Mouse (Mus musculus): Measurements from ENCODE around the gene Dpm2. TPM values are rescaled to one million over a fixed set of nuclear protein-coding genes. Genes with fewer than 3 reads are reported as not detected.

Gene Dpm2
- polyA plus RNA-seq, 1 experiment, result 73.7 TPM

DNA sequence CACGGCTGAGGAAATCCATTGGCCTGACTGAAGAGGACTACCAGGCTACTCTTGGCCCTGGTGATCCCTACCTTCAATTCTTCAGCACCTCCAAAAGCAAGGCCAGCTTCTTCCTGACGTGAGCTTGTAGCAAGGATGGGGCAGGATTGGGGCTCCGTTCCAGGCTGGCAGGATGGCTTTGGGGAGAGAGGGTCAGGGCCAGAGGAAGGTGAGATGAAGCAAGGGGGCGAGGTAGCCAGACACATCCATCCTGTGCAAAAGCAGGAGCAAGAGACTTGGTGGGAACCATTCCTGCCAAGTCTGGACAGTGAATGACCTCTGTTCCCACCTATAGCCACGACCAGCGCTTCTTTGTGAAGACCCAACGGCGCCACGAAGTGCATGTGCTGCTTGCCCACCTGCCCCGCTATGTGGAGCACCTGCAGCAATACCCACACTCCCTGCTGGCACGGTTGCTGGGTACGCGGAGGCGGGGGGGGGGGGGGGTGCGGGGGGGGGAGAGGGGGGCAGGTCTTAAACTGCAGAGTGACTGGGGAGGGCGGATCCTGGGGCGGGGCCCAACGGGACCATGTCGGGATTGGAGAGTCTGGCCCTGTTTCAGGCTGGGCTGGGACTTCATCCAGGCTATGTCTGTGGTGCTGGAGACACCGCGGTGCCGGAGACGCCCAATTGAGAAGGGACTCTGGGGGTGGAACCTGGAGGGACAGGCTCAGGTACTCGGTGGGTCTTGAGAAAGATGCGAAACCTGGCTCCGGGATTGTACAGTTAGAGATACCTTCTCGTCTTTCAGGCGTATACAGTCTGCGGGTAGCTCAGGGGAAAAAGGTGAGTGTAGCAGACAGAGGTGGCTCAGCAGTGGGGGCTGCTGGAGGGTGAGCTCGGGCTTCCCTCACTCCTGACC lies 7.7 kb downstream of the Dpm2 start:
- Histone ChIP-seq H3K79me2 (ENCODE audit: control insufficient read depth, insufficient read depth) (no peaks in the 10 kb centered on the region), H3K36me3 (ENCODE audit: control insufficient read depth, insufficient read depth) (peaks cover 3% of the 10 kb centered on the region), H3ac (ENCODE audit: control insufficient read depth, insufficient read length, low read depth) (no peak overlapping the region), H3K79me3 (ENCODE audit: low read depth) (no peaks in the 10 kb centered on the region), H3K27me3 (ENCODE audit: control insufficient read depth, insufficient read depth, insufficient read length) (no peaks in the 10 kb centered on the region), H3K4me3 (ENCODE audit: insufficient read depth, poor library complexity, severe bottlenecking) (no peak overlapping the region)
- TF ChIP-seq FOSL1 (IDR thresholded peaks at IDR 0.05; ENCODE audit: insufficient read depth, low read length, poor library complexity, severe bottlenecking) (no peak), CTCF (IDR thresholded peaks at IDR 0.05; ENCODE audit: control insufficient read depth, insufficient read depth, insufficient read length) (no peak), MYOG (IDR thresholded peaks at IDR 0.05; ENCODE audit: control insufficient read depth, extremely low read depth, insufficient read length) (no peak), MYOD1 (IDR thresholded peaks at IDR 0.05; ENCODE audit: control insufficient read depth, insufficient read length, low read depth) (no peak)

DNA sequence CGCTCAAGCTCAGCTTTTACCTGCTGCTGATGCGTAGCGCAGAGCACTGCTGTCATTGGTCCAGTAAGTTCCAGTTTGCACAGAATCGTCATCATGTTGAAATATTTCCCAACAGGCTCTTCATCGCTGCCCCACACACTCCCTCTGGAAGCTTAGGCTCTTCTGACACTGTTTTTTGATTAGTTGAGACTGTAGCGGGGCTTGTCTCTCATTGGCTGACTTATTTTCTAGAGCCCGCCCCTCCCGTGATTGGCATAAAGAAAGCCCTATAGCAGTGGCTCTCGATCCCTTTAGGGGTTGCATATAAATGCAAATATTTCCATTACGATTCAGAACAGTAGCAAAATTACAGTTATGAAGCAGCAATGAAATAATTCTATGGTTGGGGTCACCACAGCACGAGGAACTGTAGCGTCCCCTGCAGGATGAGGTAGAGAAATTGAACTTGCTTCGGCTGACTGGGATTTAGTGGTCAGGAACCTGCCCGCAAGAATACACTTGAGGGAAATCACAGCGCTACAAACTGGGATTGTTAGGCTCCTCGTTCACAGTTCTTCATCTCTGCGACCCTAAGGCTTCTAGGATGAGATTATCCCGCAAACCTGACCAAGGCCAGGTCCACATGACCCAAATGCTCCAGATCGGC lies 10.9 kb downstream of the Dpm2 start:
- Histone ChIP-seq H3ac (ENCODE audit: control insufficient read depth, insufficient read length, low read depth) (no peak overlapping the region), H3K4me3 (ENCODE audit: insufficient read depth, poor library complexity, severe bottlenecking) (no peak overlapping the region), H3K36me3 (ENCODE audit: control insufficient read depth, insufficient read depth) (no peaks in the 10 kb centered on the region), H3K79me3 (ENCODE audit: low read depth) (no peaks in the 10 kb centered on the region), H3K79me2 (ENCODE audit: control insufficient read depth, insufficient read depth) (no peaks in the 10 kb centered on the region), H3K27me3 (ENCODE audit: control insufficient read depth, insufficient read depth, insufficient read length) (no peaks in the 10 kb centered on the region)
- TF ChIP-seq USF1 (IDR thresholded peaks at IDR 0.05; ENCODE audit: low read depth), result no peak
- TF ChIP-seq MYOD1 (IDR thresholded peaks at IDR 0.05; ENCODE audit: control insufficient read depth, insufficient read length, low read depth), result no peak
- TF ChIP-seq FOSL1 (IDR thresholded peaks at IDR 0.05; ENCODE audit: insufficient read depth, low read length, poor library complexity, severe bottlenecking), result no peak
- TF ChIP-seq MYOG (IDR thresholded peaks at IDR 0.05; ENCODE audit: control insufficient read depth, extremely low read depth, insufficient read length), result no peak
- no peak for TF ChIP-seq CEBPB (IDR thresholded peaks at IDR 0.05; ENCODE audit: low read depth)
- no peak for TF ChIP-seq CTCF (IDR thresholded peaks at IDR 0.05; ENCODE audit: control insufficient read depth, insufficient read depth, insufficient read length)
- TF ChIP-seq MAX (IDR thresholded peaks at IDR 0.05), result no peak

DNA sequence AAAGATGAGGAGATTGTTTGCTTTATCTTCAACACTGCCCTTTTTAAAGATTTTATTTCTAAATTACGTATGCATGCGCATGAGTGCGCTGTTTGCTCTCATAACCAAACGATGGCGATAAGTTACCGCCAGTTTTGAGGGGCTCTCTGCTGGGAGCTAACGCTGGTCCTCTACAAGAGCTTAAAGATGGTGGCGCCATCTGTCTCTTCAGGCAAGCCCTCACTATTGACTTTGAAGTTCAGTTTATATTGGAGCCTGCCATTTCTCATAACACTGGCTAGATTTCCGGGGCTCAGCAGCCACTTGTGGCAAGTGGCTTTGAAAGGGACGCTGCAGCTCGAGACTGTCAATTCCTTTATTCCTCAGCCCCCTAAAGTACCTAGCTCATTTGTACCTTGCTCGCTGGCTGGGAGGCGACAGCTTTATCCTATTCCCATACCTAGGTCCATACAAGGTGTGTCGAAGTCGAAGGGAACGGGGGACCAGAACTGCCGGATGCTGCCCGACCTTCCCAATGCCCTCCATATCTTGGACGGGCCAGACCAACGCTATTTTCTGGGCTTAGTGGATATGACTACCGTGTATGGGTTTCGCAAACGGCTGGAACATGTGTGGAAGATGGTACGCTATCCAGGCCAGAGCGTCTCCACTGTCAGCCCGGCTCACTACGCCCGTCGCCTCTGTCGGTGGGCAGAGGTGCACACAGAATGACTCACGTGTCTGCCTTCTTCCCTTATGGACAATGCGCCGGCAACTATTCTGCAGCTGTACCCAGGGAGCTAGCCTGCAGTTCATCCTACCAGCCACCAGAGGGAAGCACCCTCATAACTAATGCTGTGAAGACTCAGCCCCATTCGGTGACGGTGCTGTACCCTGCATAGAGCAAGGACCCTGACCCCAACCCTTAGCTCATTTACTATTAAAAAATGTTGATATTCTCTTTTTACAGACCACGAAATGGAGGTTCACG lies 12.5 kb downstream of the Dpm2 start:
- H3K36me3 ChIP-seq (ENCODE audit: control insufficient read depth, insufficient read depth), result no peaks in the 10 kb centered on the region
- H3ac ChIP-seq (ENCODE audit: control insufficient read depth, insufficient read length, low read depth), result peak overlapping the region; percentile 8
- H3K27me3 ChIP-seq (ENCODE audit: control insufficient read depth, insufficient read depth, insufficient read length), result no peaks in the 10 kb centered on the region
- no peak overlapping the region for H3K4me3 ChIP-seq (ENCODE audit: insufficient read depth, poor library complexity, severe bottlenecking)
- TF ChIP-seq CEBPB (IDR thresholded peaks at IDR 0.05; ENCODE audit: low read depth) (no peak), MYOD1 (IDR thresholded peaks at IDR 0.05; ENCODE audit: control insufficient read depth, insufficient read length, low read depth) (no peak), MAX (IDR thresholded peaks at IDR 0.05) (no peak), CTCF (IDR thresholded peaks at IDR 0.05; ENCODE audit: control insufficient read depth, insufficient read depth, insufficient read length) (peak; percentile 84), FOSL1 (IDR thresholded peaks at IDR 0.05; ENCODE audit: insufficient read depth, low read length, poor library complexity, severe bottlenecking) (peak; percentile 13), USF1 (IDR thresholded peaks at IDR 0.05; ENCODE audit: low read depth) (peak; percentile 28), MYOG (IDR thresholded peaks at IDR 0.05; ENCODE audit: control insufficient read depth, extremely low read depth, insufficient read length) (no peak)
- H3K79me2 ChIP-seq (ENCODE audit: control insufficient read depth, insufficient read depth), result peaks cover 11% of the 10 kb centered on the region
- H3K79me3 ChIP-seq (ENCODE audit: low read depth), result peaks cover 11% of the 10 kb centered on the region

DNA sequence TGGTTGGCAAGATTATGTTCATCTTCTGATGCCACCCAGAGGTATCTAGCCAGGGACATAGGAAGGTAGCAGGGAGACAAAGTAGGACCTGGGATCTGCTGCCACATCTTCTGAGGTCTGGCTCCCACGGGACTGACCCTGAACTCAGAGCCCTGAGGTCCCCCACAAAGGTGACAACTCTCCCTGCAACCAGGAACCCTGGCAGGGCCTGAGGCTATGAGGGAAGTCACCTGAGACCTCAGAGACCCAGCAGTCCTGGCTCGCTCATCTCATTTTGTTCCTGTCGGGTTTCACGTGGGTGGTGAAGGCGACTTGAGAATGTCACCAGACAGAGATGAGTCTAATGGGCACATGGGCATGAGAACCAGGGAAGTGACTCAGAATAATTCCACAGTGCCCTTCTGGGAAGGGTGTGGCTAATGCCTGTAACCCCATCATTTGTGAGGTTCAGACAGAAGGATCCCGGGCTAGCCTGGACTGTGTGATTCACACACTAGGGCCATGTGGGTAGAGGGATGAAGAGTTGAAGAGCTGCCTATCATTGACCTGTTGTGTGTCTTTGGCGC lies 14.6 kb downstream of the Dpm2 start:
- no peak for TF ChIP-seq MYOD1 (IDR thresholded peaks at IDR 0.05; ENCODE audit: control insufficient read depth, insufficient read length, low read depth)
- TF ChIP-seq FOSL1 (IDR thresholded peaks at IDR 0.05; ENCODE audit: insufficient read depth, low read length, poor library complexity, severe bottlenecking), result no peak
- no peak for TF ChIP-seq CTCF (IDR thresholded peaks at IDR 0.05; ENCODE audit: control insufficient read depth, insufficient read depth, insufficient read length)
- TF ChIP-seq USF1 (IDR thresholded peaks at IDR 0.05; ENCODE audit: low read depth), result peak; percentile 62
- no peak for TF ChIP-seq MYOG (IDR thresholded peaks at IDR 0.05; ENCODE audit: control insufficient read depth, extremely low read depth, insufficient read length)
- TF ChIP-seq CEBPB (IDR thresholded peaks at IDR 0.05; ENCODE audit: low read depth), result no peak
- TF ChIP-seq MAX (IDR thresholded peaks at IDR 0.05), result peak; percentile 80
- H3K4me3 ChIP-seq (ENCODE audit: insufficient read depth, poor library complexity, severe bottlenecking), result no peak overlapping the region
- H3K79me2 ChIP-seq (ENCODE audit: control insufficient read depth, insufficient read depth), result peaks cover 32% of the 10 kb centered on the region
- peaks cover 17% of the 10 kb centered on the region for H3K36me3 ChIP-seq (ENCODE audit: control insufficient read depth, insufficient read depth)
- H3K79me3 ChIP-seq (ENCODE audit: low read depth), result peaks cover 28% of the 10 kb centered on the region
- H3K27me3 ChIP-seq (ENCODE audit: control insufficient read depth, insufficient read depth, insufficient read length), result no peaks in the 10 kb centered on the region
- H3ac ChIP-seq (ENCODE audit: control insufficient read depth, insufficient read length, low read depth), result no peak overlapping the region

Data from C2C12 (cell line).